Mouse (Mus musculus): ENCODE data around the gene Fam189b. TPM values are rescaled to one million over a fixed set of nuclear protein-coding genes. Genes with fewer than 3 reads are reported as not detected.

Fam189b gene
- total RNA-seq, 2 experiments from 2014 or later, result 61.6 to 61.7 TPM

DNA sequence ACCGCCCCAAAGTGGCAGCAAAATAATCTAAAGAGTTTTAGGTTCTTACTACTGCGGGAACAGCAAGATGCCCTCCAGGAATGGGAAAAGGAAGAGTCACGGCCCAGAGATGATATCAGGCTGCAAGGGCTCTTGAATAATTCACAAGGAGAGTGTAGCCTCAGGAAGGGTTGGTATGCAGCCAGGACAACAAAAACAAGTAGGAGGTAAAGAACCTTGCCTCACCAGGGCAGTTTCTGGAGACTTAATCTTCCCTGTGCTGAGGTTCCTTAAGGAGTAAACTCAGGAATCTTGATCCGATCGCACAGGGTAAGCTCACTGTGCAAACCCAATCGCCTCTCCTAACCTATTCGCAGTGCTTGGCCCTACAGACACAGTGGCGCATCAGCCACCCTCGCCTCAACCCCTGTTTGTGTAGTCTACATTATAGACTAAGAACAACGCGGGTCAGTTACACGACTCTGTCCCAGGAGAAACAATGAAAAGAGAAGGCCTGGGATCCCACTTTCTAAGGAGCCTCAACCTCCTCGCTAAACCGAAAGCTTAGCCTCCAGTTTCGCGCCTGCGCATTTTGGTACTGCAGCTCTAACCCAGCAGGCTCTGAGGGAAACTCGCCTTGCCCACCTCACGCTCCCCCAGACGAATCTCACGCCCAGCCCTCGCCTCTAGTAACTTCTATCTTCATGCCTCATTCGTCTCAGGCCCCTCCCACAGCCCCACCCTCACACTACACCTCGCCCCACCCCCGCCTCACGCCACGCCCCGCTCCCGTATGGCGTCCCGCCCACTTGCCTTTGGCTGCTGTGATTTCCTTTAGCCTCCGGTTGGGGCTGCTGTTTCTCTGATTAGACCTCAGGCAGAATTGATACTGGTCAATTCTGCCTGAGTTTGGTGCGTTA is 13.3 kb downstream of the Fam189b start:
- Histone ChIP-seq H3K4me3 (peak overlapping the region; percentile 58), H3K27ac (peak overlapping the region; percentile 87)
- peak; percentile 70 for TF ChIP-seq CTCF (conservative IDR thresholded peaks at IDR 0.05)
- DNase-seq (ENCODE audit: low spot score in 2 of 2), result peak; percentile 82 to 87

DNA sequence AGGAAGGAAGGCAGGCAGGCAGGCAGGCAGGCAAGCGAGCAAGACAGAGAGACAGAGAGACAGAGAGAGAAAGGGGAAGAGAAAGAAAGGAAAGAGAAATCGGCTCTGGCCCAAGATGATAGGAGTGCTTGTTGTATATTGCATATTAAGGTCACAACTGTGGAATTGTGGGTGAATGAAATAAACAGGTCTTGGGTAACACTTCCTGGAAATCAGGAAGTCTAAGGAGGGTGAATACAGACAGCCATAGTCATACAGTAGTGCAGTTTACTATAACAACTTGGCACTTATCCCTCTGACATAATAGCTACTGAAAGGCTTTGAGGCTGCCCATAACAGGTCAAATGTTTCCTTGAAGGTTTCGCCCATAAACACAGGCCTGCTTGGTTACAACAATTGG is 16.9 kb downstream of the Fam189b start:
- DNase-seq (ENCODE audit: low spot score in 2 of 2), result no peak
- Histone ChIP-seq H3K4me3 (no peak overlapping the region), H3K27ac (no peak overlapping the region)
- TF ChIP-seq CTCF (conservative IDR thresholded peaks at IDR 0.05), result no peak

DNA sequence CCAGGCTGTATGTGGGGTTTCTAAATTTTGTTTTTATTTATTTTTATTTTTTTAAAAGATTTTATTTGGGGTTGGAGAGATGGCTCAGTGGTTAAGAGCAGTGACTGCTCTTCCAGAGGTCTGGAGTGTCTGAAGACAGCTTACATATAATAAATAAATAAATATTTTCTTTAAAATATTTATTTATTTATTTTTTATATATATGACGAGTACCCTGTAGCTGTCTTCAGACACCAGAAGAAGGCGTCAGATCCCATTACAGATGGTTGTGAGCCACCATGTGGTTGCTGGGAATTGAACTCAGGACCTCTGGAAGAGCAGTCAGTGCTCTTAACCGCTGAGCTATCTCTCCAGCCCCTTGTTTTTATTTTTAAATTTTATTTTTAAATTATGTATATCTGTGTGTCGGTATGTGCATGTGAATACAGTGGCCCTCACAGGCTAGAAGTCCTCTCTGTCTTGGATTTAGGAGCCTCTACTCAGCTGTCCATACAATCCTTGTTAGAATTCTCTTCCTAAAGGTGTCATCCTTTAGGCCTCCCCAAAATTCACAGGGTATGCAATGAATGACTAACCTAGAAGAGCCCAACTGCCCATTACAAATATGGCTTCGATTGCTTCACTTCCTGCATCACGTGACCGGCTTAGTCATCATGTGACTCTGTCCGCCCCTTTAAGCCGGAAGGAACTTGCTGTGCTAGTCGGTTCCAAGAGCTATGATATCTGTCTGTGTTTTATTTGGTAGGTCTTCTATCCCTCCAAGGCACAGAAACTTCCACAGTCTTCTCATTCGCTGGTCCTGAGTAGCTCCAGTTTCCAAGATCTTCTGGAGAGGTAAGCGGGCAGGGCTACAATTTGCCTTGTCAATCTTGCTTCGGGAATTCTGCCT is 19.6 kb downstream of the Fam189b start, which contains the start of gene Gba:
TSS of gene Gba (plus strand) at position 676 of the 889 bp plus-strand sequence.
- DNase-seq (ENCODE audit: low spot score in 2 of 2), result peak; percentile 84 to 85
- Histone ChIP-seq H3K4me3 (peak within 1 kb of the TSS; percentile 84), H3K27ac (peak within 1 kb of the TSS; percentile 89)
- TF ChIP-seq CTCF (conservative IDR thresholded peaks at IDR 0.05), result no peak

DNA sequence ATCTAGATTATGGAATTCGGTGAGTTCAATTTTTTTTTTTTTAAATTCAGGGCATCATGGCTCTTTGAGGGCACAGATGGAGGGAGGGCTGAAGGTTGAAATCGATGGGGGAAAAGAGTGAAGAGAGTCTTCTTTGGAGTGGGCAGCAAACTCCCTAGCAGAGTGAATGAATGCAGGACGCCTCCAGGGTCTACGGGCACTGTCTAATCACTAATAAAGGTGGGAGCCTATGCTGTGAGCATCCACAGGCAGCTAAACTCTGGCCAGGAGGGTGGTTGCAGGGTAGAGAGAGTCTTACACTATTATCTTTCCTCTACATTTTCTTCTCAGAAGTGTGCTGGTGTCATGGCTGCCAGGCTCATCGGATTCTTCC is 20.2 kb downstream of the Fam189b start:
- no peak for DNase-seq (ENCODE audit: low spot score in 2 of 2)
- Histone ChIP-seq H3K4me3 (peak overlapping the region; percentile 84), H3K27ac (peak overlapping the region; percentile 89)
- no peak for TF ChIP-seq CTCF (conservative IDR thresholded peaks at IDR 0.05)

DNA sequence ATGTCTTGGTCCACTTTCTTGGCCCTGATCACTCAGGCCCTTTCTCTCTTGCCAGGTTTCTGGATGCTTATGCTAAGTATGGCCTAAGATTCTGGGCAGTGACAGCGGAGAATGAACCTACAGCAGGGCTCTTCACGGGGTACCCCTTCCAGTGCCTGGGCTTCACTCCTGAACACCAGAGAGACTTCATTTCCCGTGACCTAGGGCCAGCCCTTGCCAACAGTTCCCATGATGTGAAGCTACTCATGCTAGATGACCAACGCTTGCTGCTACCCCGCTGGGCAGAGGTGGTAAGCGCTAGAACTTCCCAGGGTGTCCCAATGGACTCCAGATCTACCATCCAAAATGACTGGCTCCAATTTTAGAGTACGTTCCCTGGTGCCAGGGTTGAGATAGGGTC is 23.1 kb downstream of the Fam189b start:
- H3K4me3 ChIP-seq, result no peak overlapping the region
- H3K27ac ChIP-seq, result no peak overlapping the region
- TF ChIP-seq CTCF (conservative IDR thresholded peaks at IDR 0.05), result no peak
- DNase-seq (ENCODE audit: low spot score in 2 of 2), result no peak

DNA sequence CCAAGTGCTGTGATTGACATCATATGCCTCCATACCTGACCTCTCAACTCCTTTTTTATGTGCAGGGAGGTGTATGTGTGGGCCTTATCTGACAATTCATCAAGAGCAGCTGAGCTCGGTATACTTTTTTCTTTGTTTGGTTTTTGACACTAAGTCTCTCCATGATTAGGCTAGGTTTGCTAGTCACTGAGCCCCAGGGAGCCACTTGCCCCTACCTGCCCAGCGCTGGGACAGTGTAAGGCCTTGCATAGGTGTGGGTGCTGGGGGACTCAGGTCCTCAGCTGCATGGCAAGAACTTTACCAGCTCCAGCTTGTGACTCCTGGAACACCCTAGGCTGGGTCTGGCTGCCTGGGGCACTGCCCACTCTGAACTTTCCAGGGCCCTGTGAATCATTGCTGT is 23.8 kb downstream of the Fam189b start:
- no peak for DNase-seq (ENCODE audit: low spot score in 2 of 2)
- H3K27ac ChIP-seq, result no peak overlapping the region
- no peak for TF ChIP-seq CTCF (conservative IDR thresholded peaks at IDR 0.05)
- no peak overlapping the region for H3K4me3 ChIP-seq

DNA sequence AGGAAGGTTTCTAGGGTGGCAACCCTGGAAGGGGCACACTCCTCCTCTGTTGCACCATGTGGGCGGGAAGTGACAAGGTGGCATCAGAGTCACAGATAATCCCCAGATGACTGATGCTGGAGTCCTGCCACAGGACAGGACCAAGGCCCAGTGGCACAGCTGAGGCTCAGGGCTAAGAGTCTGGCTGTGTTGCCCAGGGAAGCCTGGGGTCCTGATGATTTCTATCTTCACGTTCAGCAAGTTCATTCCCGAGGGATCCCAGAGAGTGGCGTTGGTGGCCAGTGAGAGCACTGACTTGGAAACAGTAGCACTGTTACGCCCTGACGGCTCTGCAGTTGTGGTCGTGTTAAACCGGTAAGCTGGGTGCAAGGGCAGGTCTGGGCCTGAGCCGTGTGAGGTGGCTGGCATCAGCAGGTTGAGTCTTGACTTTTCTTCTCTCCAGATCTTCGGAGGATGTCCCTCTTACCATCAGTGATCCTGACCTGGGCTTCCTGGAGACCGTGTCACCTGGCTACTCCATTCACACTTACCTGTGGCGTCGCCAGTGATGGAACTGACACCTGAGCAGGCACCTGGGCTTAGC is 25.2 kb downstream of the Fam189b start:
- TF ChIP-seq CTCF (conservative IDR thresholded peaks at IDR 0.05), result no peak
- H3K27ac ChIP-seq, result no peak overlapping the region

DNA sequence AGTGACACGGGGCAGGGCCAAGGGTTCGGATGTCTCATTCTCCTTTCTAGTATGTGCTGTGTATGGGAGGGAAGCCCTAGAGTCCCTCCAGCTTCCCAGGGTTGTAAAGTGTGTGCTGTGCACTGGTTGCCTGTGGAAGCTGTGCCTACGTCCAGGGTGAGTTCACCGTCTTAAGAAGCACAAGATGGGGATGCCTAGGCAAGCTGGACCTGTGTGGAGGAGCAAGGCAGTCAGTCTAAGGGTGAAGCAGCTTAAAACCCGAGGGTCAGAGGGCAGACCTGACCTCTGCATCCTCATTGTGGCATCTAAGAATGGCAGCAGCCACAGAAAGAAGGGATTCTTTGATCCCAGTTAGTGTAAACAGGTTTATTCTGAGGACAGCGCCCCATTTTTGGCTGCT is 25.8 kb downstream of the Fam189b start:
- Histone ChIP-seq H3K4me3 (no peak overlapping the region), H3K27ac (no peak overlapping the region)
- DNase-seq (ENCODE audit: low spot score in 2 of 2), result no peak
- TF ChIP-seq CTCF (conservative IDR thresholded peaks at IDR 0.05), result no peak

More for the DNA sequence above, 25.2 kb downstream of the Fam189b start:
- DNase-seq (ENCODE audit: low spot score in 2 of 2), result no peak
- H3K4me3 ChIP-seq, result no peak overlapping the region

DNA sequence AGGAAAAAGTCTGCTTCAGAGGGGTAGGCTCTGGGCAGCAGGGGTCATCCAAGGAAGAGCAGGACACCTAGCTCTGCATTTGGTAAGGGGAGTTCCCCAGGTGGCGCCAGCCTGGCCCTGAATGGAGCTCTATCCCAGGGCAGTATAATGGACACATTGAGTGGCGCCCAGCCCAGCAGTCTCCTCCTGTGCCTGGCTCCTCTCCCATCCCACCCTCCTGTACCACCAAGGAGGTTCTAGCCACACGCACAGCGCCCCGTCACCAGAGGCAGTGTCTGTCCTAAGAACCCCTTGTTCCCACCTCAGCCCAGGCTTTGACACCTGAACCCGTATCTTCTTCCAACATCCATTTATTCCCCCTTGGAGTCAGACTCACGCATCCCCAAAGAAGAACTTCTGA is 26.8 kb downstream of the Fam189b start:
- no peak overlapping the region for H3K27ac ChIP-seq
- no peak overlapping the region for H3K4me3 ChIP-seq
- no peak for DNase-seq (ENCODE audit: low spot score in 2 of 2)
- TF ChIP-seq CTCF (conservative IDR thresholded peaks at IDR 0.05), result no peak

DNA sequence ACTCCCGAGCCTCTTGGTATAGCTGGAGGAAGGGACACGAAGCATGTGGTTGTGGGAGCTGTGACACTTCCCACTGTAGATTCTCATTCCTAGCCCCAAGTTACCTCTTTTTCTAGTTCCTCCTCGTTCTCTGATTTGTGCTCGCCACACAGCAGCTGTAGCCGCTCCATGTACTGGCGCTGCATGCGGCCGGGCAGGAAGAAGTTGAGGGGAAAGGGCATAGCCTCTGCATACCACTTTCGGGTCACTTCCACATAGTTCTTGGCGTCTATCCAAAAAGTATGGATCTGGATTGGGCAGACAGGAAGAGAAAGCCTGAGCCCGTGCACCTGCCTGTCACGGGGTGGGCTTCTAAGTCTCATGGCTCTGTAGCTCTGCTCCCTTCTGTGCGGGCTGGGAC is 27.2 kb downstream of the Fam189b start:
- TF ChIP-seq CTCF (conservative IDR thresholded peaks at IDR 0.05), result no peak
- Histone ChIP-seq H3K27ac (no peak overlapping the region), H3K4me3 (no peak overlapping the region)
- DNase-seq (ENCODE audit: low spot score in 2 of 2), result no peak

DNA sequence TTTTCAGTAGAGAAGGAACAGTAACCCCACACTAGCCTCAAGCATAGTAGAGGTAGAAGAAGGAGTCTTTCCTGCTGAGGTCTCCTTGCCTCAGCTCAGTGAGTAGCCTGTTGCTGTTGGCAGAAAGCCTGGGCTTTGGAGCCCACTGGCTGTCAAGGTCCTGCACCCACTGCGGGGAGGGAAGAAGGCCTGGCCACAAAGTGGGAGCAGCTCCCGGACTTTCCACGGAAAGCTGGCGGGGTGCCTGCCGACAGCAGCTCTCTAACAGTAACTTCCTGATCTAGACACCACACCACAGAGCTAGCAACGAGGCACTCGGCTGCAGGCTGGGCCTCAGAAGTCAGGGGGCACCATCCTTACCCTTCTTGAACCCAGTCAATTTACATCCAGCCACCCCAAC is 27.8 kb downstream of the Fam189b start:
- Histone ChIP-seq H3K27ac (no peak overlapping the region), H3K4me3 (no peak overlapping the region)
- DNase-seq (ENCODE audit: low spot score in 2 of 2), result no peak
- no peak for TF ChIP-seq CTCF (conservative IDR thresholded peaks at IDR 0.05)

DNA sequence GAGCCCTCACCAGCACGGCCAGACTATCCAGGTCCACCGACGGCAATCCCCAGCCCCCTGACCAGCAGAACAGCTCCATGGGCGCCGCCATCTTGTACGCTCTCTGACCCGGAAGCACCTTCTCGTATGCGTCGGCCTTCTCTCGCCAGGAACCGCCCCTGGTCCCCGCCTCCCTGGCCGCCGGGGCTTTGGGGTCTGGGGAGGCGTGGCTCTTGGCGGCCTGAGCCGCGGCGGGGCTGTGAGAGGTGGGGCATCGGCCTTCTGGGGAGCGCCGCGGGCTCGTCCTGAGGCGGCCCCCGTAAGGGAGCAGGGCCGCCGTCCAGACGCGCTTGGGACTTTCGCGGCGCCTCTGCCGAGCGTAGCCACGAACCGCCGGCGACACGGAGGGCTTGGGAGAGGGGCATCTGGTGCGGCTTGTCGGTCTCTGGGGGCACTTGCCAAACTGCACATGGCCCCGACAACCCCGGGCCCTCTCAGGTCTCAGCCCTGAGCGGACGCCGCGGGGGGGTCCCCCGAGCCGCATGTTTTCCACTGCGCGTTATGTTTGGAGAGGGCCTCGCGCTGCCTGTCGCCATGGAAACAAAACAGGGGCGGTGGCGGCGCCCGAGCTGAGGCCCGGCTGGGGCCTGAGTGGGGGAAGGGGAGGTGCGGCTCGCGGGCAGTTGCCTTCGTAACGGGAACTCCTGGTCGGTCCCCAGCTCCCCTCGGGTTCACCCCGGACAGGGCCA is 31.0 kb downstream of the Fam189b start:
- no peak for TF ChIP-seq CTCF (conservative IDR thresholded peaks at IDR 0.05)
- Histone ChIP-seq H3K27ac (peak overlapping the region; percentile 97), H3K4me3 (peak overlapping the region; percentile 83)
- peak; percentile 88 to 92 for DNase-seq (ENCODE audit: low spot score in 2 of 2)

Measured in layer of hippocampus, adult 2 months (tissue).